Mouse (Mus musculus) ES-Bruce4 (cell line): Measurements from ENCODE around the gene Etv6. TPM values are rescaled to one million over a fixed set of nuclear protein-coding genes. Genes with fewer than 3 reads are reported as not detected.

ENCODE experiments used
- H3K27ac ChIP-seq: 2 replicates; pipeline ENCODE4 v1.5.1; 2012; ENCODE audit warnings: low read length, inconsistent platforms; ENCODE audit not compliant: insufficient read depth
- H3K27me3 ChIP-seq: 2 replicates; pipeline ENCODE4 v1.6.1; 2012; ENCODE audit warnings: mild to moderate bottlenecking, low read length, inconsistent platforms; ENCODE audit not compliant: control insufficient read depth, poor library complexity, insufficient read depth, severe bottlenecking
- H3K36me3 ChIP-seq: 2 replicates; pipeline ENCODE4 v1.6.1; 2012; ENCODE audit warnings: inconsistent platforms, mild to moderate bottlenecking, low read length, moderate library complexity; ENCODE audit not compliant: control insufficient read depth, poor library complexity, insufficient read depth, severe bottlenecking
- H3K4me1 ChIP-seq: one replicate; pipeline ENCODE4 v1.8.1; 2011; ENCODE audit warnings: low read length; ENCODE audit not compliant: control insufficient read depth, insufficient read depth
- H3K4me3 ChIP-seq: 2 replicates; pipeline ENCODE4 v1.5.1; 2011; ENCODE audit warnings: low read depth, mild to moderate bottlenecking, low read length
- H3K9ac ChIP-seq: 2 replicates; pipeline ENCODE4 v1.6.1; 2012; ENCODE audit warnings: low read depth, mild to moderate bottlenecking, inconsistent platforms; ENCODE audit not compliant: poor library complexity, severe bottlenecking
- H3K9me3 ChIP-seq: replicated peaks from 2 replicates; pipeline ENCODE4 v1.6.1; 2012; ENCODE audit warnings: mild to moderate bottlenecking, low read length, inconsistent platforms; ENCODE audit not compliant: control insufficient read depth, poor library complexity, insufficient read depth, severe bottlenecking
- CTCF ChIP-seq: IDR thresholded peaks from one replicate; pipeline ENCODE4 v1.8.1; 2011; ENCODE audit warnings: low read depth, low read length
- EP300 ChIP-seq: IDR thresholded peaks from 2 replicates; pipeline ENCODE4 v1.6.1; 2011; ENCODE audit warnings: low read depth, low read length; ENCODE audit not compliant: insufficient read depth
- POLR2A ChIP-seq: IDR thresholded peaks from one replicate; pipeline ENCODE4 v1.8.1; 2011; ENCODE audit warnings: low read length; ENCODE audit not compliant: insufficient read depth
- polyA plus RNA-seq: library from polyadenylated mRNA; stranded (reverse); fragments of >200 nt; gene quantifications from 2 replicates; pipeline ENCODE4 v1.2.4, GENCODE M21; 2011; ENCODE audit warnings: low read depth; ENCODE audit not compliant: missing spikeins, insufficient read depth, insufficient read length

Etv6 gene
- polyA plus RNA-seq, 1 experiment, result 19.9 TPM

DNA sequence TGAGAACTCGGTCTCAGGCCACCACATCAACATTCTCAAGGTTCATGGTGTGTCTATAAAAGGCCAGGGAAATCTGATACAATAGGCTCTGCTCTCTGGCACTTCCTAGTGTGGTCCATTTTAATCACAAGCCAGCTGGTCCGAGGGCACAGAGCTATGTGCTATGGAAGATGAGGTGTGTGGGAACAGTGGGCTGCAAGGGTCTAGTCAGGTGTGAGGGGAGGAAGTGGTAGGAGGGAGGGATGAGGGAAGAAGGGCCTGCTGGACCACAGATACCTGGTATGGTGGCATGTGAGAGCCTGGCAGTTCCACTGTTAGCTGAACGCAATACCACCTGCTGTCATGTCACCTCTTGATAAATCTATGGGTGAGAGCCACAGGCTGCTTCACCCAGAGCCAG lies 4.8 kb downstream of the Etv6 start:
- TF ChIP-seq POLR2A, result no peak
- no peak for TF ChIP-seq EP300
- TF ChIP-seq CTCF, result no peak
- Histone ChIP-seq H3K4me3 (no peak overlapping the region), H3K27ac (no peak overlapping the region), H3K9ac (no peak overlapping the region), H3K9me3 (no peaks in the 10 kb centered on the region), H3K4me1 (peaks cover 5% of the 10 kb centered on the region), H3K27me3 (no peaks in the 10 kb centered on the region), H3K36me3 (no peaks in the 10 kb centered on the region)

DNA sequence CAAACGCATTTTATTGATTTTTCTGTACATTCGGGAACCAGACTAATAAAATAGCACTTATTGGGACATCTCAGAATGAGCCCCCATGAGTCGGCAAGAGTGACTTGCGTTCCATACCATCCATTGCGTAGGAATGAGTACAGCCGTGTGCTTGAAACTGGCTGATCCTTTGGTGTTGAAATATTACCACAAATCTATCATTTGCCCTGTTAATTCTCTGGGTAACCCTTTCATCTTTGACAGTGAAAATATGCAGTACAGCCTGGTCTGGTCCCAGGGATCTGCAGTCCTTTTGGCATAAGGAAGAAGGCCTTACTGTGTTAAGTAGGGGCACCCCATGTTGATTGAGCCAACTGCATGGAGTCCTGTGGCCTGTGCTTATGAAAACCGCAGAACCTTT lies 5.8 kb downstream of the Etv6 start:
- Histone ChIP-seq H3K36me3 (no peaks in the 10 kb centered on the region), H3K4me3 (no peak overlapping the region), H3K27me3 (no peaks in the 10 kb centered on the region), H3K4me1 (peaks cover 8% of the 10 kb centered on the region), H3K27ac (no peak overlapping the region), H3K9me3 (no peaks in the 10 kb centered on the region), H3K9ac (no peak overlapping the region)
- TF ChIP-seq CTCF (no peak), EP300 (no peak), POLR2A (no peak)

DNA sequence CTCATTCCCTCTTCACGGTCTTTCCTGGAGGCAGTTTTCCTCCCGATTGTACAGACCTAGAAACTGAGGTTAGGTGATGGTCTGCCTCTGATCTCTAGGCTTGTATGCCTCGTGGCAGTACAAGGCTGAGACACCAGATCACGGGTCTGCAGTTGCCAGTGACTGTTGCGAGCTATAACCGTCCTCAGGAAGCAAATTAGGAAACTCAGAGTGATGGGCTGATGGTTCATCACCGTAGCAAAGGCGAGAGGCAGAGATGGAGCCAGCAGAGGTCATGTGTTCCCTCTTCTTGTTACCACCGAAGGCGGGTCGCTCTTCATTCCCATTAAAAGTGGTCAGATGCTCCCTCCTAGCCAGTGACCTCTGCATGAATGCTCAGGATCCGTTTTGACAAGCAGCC lies 6.4 kb downstream of the Etv6 start:
- no peak overlapping the region for H3K9ac ChIP-seq
- H3K36me3 ChIP-seq, result no peaks in the 10 kb centered on the region
- H3K4me3 ChIP-seq, result no peak overlapping the region
- H3K4me1 ChIP-seq, result peaks cover 8% of the 10 kb centered on the region
- no peaks in the 10 kb centered on the region for H3K9me3 ChIP-seq
- no peaks in the 10 kb centered on the region for H3K27me3 ChIP-seq
- TF ChIP-seq EP300 (0 out of 2 replicates have a peak, but pooled peaks have one; percentile 15), CTCF (no peak), POLR2A (no peak)
- H3K27ac ChIP-seq, result no peak overlapping the region

DNA sequence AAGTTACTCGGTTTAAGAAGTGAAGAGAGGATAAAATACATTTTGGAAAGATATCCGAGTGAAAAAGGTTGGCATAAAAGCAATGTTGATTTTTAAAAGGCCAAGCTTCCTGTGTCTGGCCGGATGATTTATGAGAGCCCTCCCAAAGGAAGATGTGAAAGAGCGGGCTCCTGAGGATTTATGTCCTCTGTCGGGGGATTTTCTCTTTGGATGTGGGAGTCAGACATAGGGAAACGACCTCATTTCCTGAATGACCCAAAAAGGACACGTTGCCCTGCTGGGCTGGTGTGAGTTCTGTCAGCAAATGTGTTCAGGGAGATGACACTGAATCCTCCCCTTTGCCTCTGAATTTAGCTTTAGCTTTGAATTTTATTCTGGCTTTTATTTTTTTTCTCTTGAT lies 8.0 kb downstream of the Etv6 start:
- Histone ChIP-seq H3K4me1 (peaks cover 12% of the 10 kb centered on the region), H3K27me3 (no peaks in the 10 kb centered on the region), H3K36me3 (no peaks in the 10 kb centered on the region), H3K4me3 (no peak overlapping the region), H3K27ac (no peak overlapping the region), H3K9me3 (no peaks in the 10 kb centered on the region), H3K9ac (no peak overlapping the region)
- no peak for TF ChIP-seq CTCF
- no peak for TF ChIP-seq POLR2A
- TF ChIP-seq EP300, result no peak

DNA sequence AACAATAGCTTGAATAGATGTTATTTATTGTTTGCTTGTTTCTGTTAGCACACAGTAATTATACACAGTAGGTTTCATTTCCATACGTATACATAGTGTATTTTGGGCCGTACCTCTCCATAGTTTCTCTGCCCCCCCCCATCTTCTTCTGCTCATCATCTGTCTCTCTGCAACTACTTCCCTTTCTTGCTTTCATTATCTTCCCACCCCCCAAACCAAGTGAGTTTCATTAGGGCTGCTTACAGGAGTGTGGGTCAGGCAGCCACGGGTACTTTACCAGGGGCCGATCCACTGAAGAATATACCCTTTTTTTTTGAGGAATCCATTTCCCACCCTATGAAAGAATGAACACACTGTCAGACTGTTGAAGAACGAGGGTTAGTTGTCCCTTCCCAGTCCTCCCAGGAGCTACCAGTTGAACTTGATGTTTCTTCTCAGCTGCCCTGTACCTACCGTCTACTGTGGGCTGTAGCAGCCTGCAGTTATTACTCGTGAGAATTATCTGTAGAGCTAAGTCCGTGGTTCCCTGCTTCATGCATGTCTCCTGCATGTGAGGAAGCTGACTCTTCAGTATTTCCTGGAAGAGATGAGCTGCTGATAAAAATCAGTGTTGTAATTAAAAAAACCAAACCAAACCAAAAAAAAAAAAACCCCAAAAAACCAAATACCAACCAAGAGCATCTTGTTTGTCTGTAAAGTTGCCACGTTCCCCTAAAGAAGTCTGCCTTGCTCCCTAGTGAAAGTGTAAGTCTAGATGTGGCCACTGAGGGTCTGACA lies 9.8 kb downstream of the Etv6 start:
- H3K4me1 ChIP-seq, result peaks cover 13% of the 10 kb centered on the region
- H3K4me3 ChIP-seq, result no peak overlapping the region
- H3K27me3 ChIP-seq, result no peaks in the 10 kb centered on the region
- no peak overlapping the region for H3K9ac ChIP-seq
- TF ChIP-seq POLR2A (no peak), CTCF (no peak), EP300 (no peak)
- no peak overlapping the region for H3K27ac ChIP-seq
- H3K36me3 ChIP-seq, result no peaks in the 10 kb centered on the region
- no peaks in the 10 kb centered on the region for H3K9me3 ChIP-seq

DNA sequence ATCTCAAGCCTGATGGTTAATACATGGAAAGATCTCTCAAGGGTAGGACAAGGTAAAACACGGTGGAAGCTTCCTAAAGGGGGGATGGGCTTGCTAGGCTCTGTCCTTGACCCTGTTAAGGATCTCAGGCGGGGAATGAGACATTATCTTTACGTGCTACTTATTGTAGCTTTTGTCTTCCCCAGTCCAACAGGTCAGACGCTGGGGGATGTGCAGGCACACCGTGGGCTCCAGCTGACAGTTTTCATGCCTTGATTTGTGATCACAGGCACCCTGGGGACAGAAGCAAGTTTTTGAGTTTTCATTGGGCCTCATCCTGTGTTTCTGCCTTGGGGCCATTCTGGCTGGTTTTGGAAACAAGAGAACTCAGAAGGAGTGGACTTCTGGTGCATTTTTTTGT lies 10.6 kb downstream of the Etv6 start:
- H3K4me1 ChIP-seq, result peaks cover 11% of the 10 kb centered on the region
- TF ChIP-seq EP300, result peak; percentile 47; the same call in 1 of the 2 replicates
- no peak for TF ChIP-seq POLR2A
- no peak overlapping the region for H3K9ac ChIP-seq
- H3K27ac ChIP-seq, result no peak overlapping the region
- H3K9me3 ChIP-seq, result no peaks in the 10 kb centered on the region
- H3K36me3 ChIP-seq, result no peaks in the 10 kb centered on the region
- H3K27me3 ChIP-seq, result no peaks in the 10 kb centered on the region
- no peak overlapping the region for H3K4me3 ChIP-seq
